ENCODE assay signal across 23 mouse cellular contexts in the genomic region with DNA sequence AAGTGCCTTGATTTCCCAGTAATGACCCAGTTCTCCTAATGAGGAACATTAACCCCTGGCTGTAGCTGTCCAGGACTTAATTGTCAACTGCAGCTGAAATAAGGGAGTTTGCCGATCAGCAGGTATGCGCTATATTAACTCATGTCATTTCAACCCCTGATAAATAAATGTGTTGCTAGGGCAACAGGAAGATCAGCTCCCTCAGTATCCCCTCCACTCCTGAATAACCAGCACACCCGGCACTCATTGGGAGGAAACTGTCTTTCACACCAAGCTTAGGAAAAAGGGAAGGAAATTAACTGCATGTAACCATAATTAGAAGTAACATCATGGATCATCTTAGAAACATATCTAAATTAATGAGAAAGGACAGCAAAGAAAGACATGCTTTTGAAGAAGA.
"Had no signal": no experiment of that assay in that cellular context is flagged by ENCODE, and none has a peak within 500 bp of the region (broad histone marks: within the 10 kb centered on the region; RNA-seq: fewer than 3 reads in every experiment).

No protein-coding gene starts in this region.

- H3K36me3 ChIP-seq: heart, embryonic 10.5 days; heart, embryonic 12.5 days; hindbrain, embryonic 13.5 days; hindbrain, embryonic 15.5 days; limb, embryonic 10.5 days; limb, embryonic 12.5 days; liver, embryonic 13.5 days had no signal

- H3K4me3 ChIP-seq: gastrocnemius, adult 2 months; heart, embryonic 10.5 days; heart, embryonic 12.5 days; hindbrain, embryonic 13.5 days; hindbrain, embryonic 15.5 days; layer of hippocampus, adult 2 months; left cerebral cortex, adult 2 months; limb, embryonic 10.5 days; limb, embryonic 12.5 days; liver, embryonic 13.5 days had no signal

- H3K4me1 ChIP-seq: heart, embryonic 10.5 days; heart, embryonic 12.5 days; limb, embryonic 12.5 days; liver, embryonic 13.5 days had no signal

- DNase-seq: gastrocnemius, adult 2 months; gastrocnemius, postnatal 14 days; gastrocnemius, postnatal 36 days; heart, adult 18-20 months; heart, postnatal 10 days; kidney, adult 18-20 months; kidney, adult 8-10 months; kidney, postnatal 10 days; kidney, postnatal 25 days; kidney, postnatal 4 days; liver; liver, embryonic 13.5 days had no signal

- H3K27ac ChIP-seq: gastrocnemius, adult 2 months; heart, embryonic 10.5 days; hindbrain, embryonic 13.5 days; hindbrain, embryonic 15.5 days; hindbrain, postnatal 0 days; layer of hippocampus, adult 2 months; left cerebral cortex, adult 2 months; limb, embryonic 10.5 days; limb, embryonic 12.5 days; liver, embryonic 13.5 days had no signal

- ATAC-seq: hindbrain, postnatal 0 days; intestine, embryonic 16.5 days had no signal

- H3K9ac ChIP-seq: heart, embryonic 12.5 days; hindbrain, embryonic 13.5 days; hindbrain, embryonic 15.5 days; limb, embryonic 12.5 days; liver, embryonic 13.5 days had no signal

- H3K27me3 ChIP-seq: heart, embryonic 12.5 days; hindbrain, embryonic 13.5 days; hindbrain, embryonic 15.5 days; limb, embryonic 12.5 days; liver, embryonic 13.5 days had no signal

- H3K9me3 ChIP-seq: heart, embryonic 10.5 days; heart, embryonic 12.5 days; hindbrain, embryonic 13.5 days; hindbrain, embryonic 15.5 days; limb, embryonic 10.5 days; limb, embryonic 12.5 days; liver, embryonic 13.5 days had no signal

- H3K4me2 ChIP-seq: heart, embryonic 12.5 days; hindbrain, embryonic 13.5 days; hindbrain, embryonic 15.5 days; limb, embryonic 12.5 days; liver, embryonic 11.5 days; liver, embryonic 13.5 days had no signal
